Mouse (Mus musculus) midbrain, embryonic 12.5 days (tissue): ENCODE data around the gene Lgr6. TPM values are rescaled to one million over a fixed set of nuclear protein-coding genes. Genes with fewer than 3 reads are reported as not detected.

Experiments used
- ATAC-seq: fragments of 200-750 bp; cut with Nextera tagmentation; 2 replicates; pipeline ENCODE4 v1.8.0; 2017; ENCODE audit warnings: low read depth, moderate TSS enrichment, moderate library complexity; ENCODE audit not compliant: low FRiP score
- H3K27ac ChIP-seq: fragments of 300-500 bp; sonication (generic); replicated peaks from 2 replicates; pipeline ENCODE4 v1.5.1; 2016; ENCODE audit warnings: mild to moderate bottlenecking
- H3K27me3 ChIP-seq: fragments of 300-500 bp; sonication (generic); 2 replicates; pipeline ENCODE4 v1.6.1; 2016; ENCODE audit warnings: mild to moderate bottlenecking
- H3K36me3 ChIP-seq: fragments of 300-500 bp; sonication (generic); 2 replicates; pipeline ENCODE4 v1.6.1; 2016
- H3K4me1 ChIP-seq: fragments of 300-500 bp; sonication (generic); 2 replicates; pipeline ENCODE4 v1.6.1; 2016
- H3K4me2 ChIP-seq: fragments of 300-500 bp; sonication (generic); replicated peaks from 2 replicates; pipeline ENCODE4 v1.6.1; 2016; ENCODE audit warnings: mild to moderate bottlenecking, moderate library complexity
- H3K4me3 ChIP-seq: fragments of 300-500 bp; sonication (generic); 2 replicates; pipeline ENCODE4 v1.5.1; 2016; ENCODE audit warnings: mild to moderate bottlenecking
- H3K9ac ChIP-seq: fragments of 300-500 bp; sonication (generic); replicated peaks from 2 replicates; pipeline ENCODE4 v1.6.1; 2016; ENCODE audit warnings: mild to moderate bottlenecking, moderate library complexity
- H3K9me3 ChIP-seq: fragments of 300-500 bp; sonication (generic); 2 replicates; pipeline ENCODE4 v1.6.1; 2016; ENCODE audit warnings: mild to moderate bottlenecking
- WGBS: fragments of 180-500 bp; shearing (Covaris S2); methylation state at CpG from one replicate; pipeline ENCODE4 v1.1.7; 2016; 5-methylcytosine and 5-hydroxymethylcytosine counted together
- polyA plus RNA-seq: library from polyadenylated mRNA; unstranded; fragments of >200 nt; fragmentation: Nextera tagmentation; extraction: Ambion mirVana; gene quantifications from 2 replicates; pipeline ENCODE4 v1.2.1, GENCODE M21; 2016

Lgr6 gene
- polyA plus RNA-seq, 1 experiment from 2014 or later: 0.66 TPM

GRCm38 (mm10) chr1:135072643-135073042 is 32.4 kb downstream of the Lgr6 start:
- ATAC-seq: no peak
- no peak overlapping the region for H3K9ac ChIP-seq
- H3K4me1 ChIP-seq: no peaks in the 10 kb centered on the region; the same call in 1 of the 2 replicates
- H3K36me3 ChIP-seq: no peaks in the 10 kb centered on the region
- H3K4me3 ChIP-seq: no peak overlapping the region
- no peaks in the 10 kb centered on the region for H3K9me3 ChIP-seq
- no peak overlapping the region for H3K4me2 ChIP-seq
- no peak overlapping the region for H3K27ac ChIP-seq
- WGBS: 63% methylated on average over 5 of the region's 5 CpGs
- 0 out of 2 replicates have a peak, but pooled peaks cover 4% of the 10 kb centered on the region for H3K27me3 ChIP-seq

- Histone ChIP-seq H3K27me3 (no peaks in the 10 kb centered on the region), H3K36me3 (no peaks in the 10 kb centered on the region), H3K4me2 (no peak overlapping the region), H3K4me3 (no peak overlapping the region), H3K27ac (no peak overlapping the region), H3K4me1 (no peaks in the 10 kb centered on the region), H3K9ac (no peak overlapping the region), H3K9me3 (no peaks in the 10 kb centered on the region)
- no peak for ATAC-seq
- 70% methylated on average over 8 of the region's 8 CpGs for WGBS
Observed at GRCm38 (mm10) chr1:135069841-135070240, 35.2 kb downstream of the Lgr6 start.

- Histone ChIP-seq H3K4me1 (no peaks in the 10 kb centered on the region), H3K4me3 (no peak overlapping the region), H3K4me2 (no peak overlapping the region), H3K27ac (no peak overlapping the region), H3K36me3 (no peaks in the 10 kb centered on the region), H3K9ac (no peak overlapping the region), H3K27me3 (no peaks in the 10 kb centered on the region), H3K9me3 (no peaks in the 10 kb centered on the region)
- WGBS: 93% methylated on average over 2 of the region's 2 CpGs
- no peak for ATAC-seq
Observed at GRCm38 (mm10) chr1:135064525-135064924, 40.6 kb downstream of the Lgr6 start.

DNA sequence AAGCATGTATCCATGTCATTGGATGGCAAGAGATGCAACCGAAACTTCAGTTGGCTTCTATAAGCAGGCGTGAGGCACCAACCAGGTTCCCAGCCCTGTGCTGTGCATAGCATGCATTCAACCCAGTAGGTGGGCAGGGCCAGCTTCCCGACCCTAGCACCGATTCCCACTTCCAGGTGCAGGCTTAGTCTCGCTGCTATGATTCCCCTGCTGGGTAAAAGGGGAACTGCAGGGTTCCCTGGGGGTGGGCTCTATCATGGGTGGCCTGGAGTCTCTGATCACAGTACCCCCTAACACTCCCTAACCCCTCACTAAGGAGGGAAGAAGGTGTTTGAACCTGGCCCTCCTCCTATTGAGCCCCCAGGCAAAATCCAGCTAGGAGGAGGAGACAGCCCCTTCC is 42.1 kb downstream of the Lgr6 start:
- no peaks in the 10 kb centered on the region for H3K9me3 ChIP-seq
- H3K27me3 ChIP-seq: no peaks in the 10 kb centered on the region
- H3K4me3 ChIP-seq: no peak overlapping the region
- H3K4me1 ChIP-seq: no peaks in the 10 kb centered on the region
- no peaks in the 10 kb centered on the region for H3K36me3 ChIP-seq
- no peak overlapping the region for H3K9ac ChIP-seq
- 60% methylated on average over 5 of the region's 5 CpGs for WGBS
- H3K4me2 ChIP-seq: no peak overlapping the region
- ATAC-seq: no peak
- no peak overlapping the region for H3K27ac ChIP-seq

DNA sequence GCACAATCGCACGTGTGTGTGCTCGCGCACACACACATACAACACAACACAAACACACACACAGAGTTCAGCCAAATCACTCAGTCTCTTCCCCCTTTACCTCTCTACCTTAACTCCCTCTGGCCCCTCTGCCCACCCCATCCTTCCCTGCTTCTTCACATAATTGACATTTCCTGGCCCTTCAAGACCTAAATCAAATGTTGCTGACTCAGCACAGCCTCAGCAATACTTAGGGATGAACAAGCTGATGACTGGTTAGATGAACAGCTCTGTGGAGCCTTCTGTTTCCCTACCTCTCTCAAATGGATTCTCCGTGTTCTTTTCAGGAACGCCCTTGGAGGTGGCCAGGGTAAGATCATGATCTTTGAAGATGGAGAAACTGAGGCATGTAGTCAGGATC is 43.8 kb downstream of the Lgr6 start:
- no peaks in the 10 kb centered on the region for H3K4me1 ChIP-seq
- H3K4me2 ChIP-seq: no peak overlapping the region
- no peaks in the 10 kb centered on the region for H3K9me3 ChIP-seq
- no peaks in the 10 kb centered on the region for H3K36me3 ChIP-seq
- H3K27ac ChIP-seq: no peak overlapping the region
- no peak overlapping the region for H3K9ac ChIP-seq
- ATAC-seq: no peak
- no peak overlapping the region for H3K4me3 ChIP-seq
- no peaks in the 10 kb centered on the region for H3K27me3 ChIP-seq
- WGBS: 95% methylated on average over 6 of the region's 6 CpGs

DNA sequence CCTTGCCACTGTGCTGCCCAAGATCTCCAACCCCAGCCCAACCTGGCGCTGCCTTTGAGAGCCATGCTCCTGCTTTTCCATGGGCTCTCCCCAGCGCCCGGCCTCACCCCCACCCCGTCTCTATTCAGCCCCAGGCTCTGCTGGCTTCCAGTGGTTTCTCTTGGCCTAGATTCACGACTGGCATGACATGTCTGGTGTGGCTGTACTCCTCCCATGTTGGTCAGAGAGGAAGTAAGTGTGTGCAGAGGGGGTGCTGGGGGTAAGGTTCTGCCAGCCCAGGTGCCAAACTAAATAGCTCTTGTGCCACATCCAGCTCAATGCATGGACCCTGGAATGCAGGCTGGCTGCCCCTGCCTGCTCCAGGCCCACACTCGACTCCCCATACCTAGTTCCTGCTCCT is 44.9 kb downstream of the Lgr6 start:
- Histone ChIP-seq H3K4me2 (no peak overlapping the region), H3K27ac (no peak overlapping the region), H3K9ac (no peak overlapping the region), H3K4me1 (no peaks in the 10 kb centered on the region), H3K27me3 (no peaks in the 10 kb centered on the region), H3K9me3 (no peaks in the 10 kb centered on the region), H3K4me3 (no peak overlapping the region), H3K36me3 (no peaks in the 10 kb centered on the region)
- no peak for ATAC-seq
- WGBS: 78% methylated on average over 6 of the region's 6 CpGs

GRCm38 (mm10) chr1:135056901-135057300 is 48.2 kb downstream of the Lgr6 start:
- no peak for ATAC-seq
- no peak overlapping the region for H3K4me2 ChIP-seq
- 89% methylated on average over 8 of the region's 8 CpGs for WGBS
- no peak overlapping the region for H3K9ac ChIP-seq
- no peaks in the 10 kb centered on the region for H3K9me3 ChIP-seq
- no peaks in the 10 kb centered on the region for H3K4me1 ChIP-seq
- H3K36me3 ChIP-seq: no peaks in the 10 kb centered on the region
- H3K27ac ChIP-seq: no peak overlapping the region
- no peaks in the 10 kb centered on the region for H3K27me3 ChIP-seq
- H3K4me3 ChIP-seq: no peak overlapping the region

DNA sequence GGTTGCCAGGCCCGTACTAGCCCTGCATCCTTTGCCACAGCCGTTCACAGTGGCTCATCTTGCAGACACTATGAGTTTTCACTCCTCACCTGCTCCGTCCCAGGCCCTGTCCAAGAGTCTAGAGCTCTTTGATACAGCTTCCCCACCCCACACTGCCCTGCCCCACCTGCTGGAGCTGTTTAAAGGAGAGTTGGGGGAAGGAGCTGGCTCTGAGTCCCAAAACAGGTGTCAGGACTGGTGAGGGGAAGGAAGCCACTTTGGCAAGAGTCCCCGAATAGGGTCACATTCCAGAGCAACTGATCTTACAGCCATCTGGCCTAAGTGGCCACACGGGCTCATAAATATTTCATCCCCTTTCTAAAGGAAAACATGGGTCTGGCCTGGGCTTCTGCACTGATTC is 51.0 kb downstream of the Lgr6 start:
- 74% methylated on average over 5 of the region's 5 CpGs for WGBS
- Histone ChIP-seq H3K36me3 (no peaks in the 10 kb centered on the region), H3K4me3 (no peak overlapping the region), H3K4me1 (no peaks in the 10 kb centered on the region), H3K9me3 (no peaks in the 10 kb centered on the region), H3K9ac (no peak overlapping the region), H3K4me2 (no peak overlapping the region), H3K27ac (no peak overlapping the region), H3K27me3 (no peaks in the 10 kb centered on the region)
- ATAC-seq: no peak

DNA sequence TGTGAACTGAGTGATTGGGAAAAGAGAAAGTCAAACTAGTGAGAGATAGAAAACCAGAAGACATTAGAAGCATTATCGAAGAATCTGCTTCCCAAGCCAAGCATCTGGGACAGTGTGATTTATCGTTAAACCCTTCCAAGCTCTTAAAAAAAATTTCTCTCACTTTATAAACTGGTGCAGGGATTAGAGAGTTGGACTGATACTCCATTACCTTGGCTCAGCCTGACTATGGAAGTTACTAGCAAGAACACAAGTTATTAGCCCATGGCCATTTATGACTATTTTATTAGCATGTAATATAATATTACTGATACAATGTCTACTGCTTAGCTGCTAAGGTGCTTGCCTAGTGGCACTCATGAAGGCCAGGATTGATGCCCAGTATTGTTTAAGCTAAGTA is 60.6 kb downstream of the Lgr6 start:
- H3K27ac ChIP-seq: no peak overlapping the region
- ATAC-seq: no peak
- 91% methylated on average over 2 of the region's 2 CpGs for WGBS
- H3K4me1 ChIP-seq: no peaks in the 10 kb centered on the region
- no peaks in the 10 kb centered on the region for H3K9me3 ChIP-seq
- no peaks in the 10 kb centered on the region for H3K27me3 ChIP-seq
- no peak overlapping the region for H3K4me2 ChIP-seq
- H3K36me3 ChIP-seq: no peaks in the 10 kb centered on the region
- no peak overlapping the region for H3K9ac ChIP-seq
- H3K4me3 ChIP-seq: no peak overlapping the region

DNA sequence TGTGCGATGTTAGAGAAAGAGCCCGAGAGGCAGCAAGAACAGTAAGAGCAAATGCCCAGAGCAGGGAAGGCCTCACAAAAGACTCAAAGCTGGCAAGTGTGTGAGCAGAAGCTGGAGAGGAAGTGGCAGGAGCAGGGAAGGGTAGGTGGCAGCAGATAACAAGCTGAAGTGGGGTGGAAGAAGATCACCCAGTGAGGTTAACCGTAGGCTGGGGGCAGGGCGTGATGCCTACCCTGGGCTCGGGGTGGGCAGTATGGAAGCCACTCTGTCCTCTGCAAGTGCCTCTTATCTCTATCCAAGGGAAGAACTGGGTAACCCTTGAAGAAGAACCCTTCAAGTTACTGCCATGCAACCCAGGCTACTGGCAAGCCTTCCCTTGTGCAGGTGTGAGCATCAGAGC is 68.8 kb downstream of the Lgr6 start:
- H3K4me1 ChIP-seq: no peaks in the 10 kb centered on the region
- H3K9me3 ChIP-seq: no peaks in the 10 kb centered on the region
- no peak overlapping the region for H3K4me2 ChIP-seq
- H3K27ac ChIP-seq: no peak overlapping the region
- no peak overlapping the region for H3K4me3 ChIP-seq
- no peak overlapping the region for H3K9ac ChIP-seq
- 87% methylated on average over 5 of the region's 5 CpGs for WGBS
- no peaks in the 10 kb centered on the region; the same call in 1 of the 2 replicates for H3K27me3 ChIP-seq
- H3K36me3 ChIP-seq: no peaks in the 10 kb centered on the region
- no peak for ATAC-seq

DNA sequence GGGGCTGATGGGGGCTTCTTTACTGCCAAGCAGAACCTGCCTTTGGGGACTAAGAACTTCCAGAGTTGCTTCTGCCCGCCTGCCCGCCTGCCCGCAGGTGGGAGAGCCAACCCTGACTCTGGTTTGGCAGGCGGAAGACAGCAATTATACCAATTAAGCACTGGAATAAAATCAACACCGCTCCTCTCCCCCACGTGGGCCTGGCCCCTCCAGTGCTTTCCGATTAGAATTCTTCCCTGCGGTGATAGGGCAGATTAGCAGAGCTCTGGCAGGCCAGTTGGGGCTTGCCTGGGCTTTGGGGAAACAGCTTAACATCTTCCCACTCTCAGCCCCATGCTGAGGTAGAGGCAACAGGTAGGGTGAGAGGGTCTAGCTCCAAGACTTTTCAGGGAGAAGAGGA is 72.4 kb downstream of the Lgr6 start:
- 0 out of 2 replicates have a peak, but pooled peaks cover 3% of the 10 kb centered on the region for H3K9me3 ChIP-seq
- H3K36me3 ChIP-seq: no peaks in the 10 kb centered on the region
- H3K9ac ChIP-seq: no peak overlapping the region
- WGBS: 37% methylated on average over 8 of the region's 8 CpGs
- no peak overlapping the region for H3K27ac ChIP-seq
- no peaks in the 10 kb centered on the region; the same call in 1 of the 2 replicates for H3K27me3 ChIP-seq
- no peak overlapping the region for H3K4me3 ChIP-seq
- H3K4me2 ChIP-seq: no peak overlapping the region
- no peak for ATAC-seq
- no peaks in the 10 kb centered on the region for H3K4me1 ChIP-seq

DNA sequence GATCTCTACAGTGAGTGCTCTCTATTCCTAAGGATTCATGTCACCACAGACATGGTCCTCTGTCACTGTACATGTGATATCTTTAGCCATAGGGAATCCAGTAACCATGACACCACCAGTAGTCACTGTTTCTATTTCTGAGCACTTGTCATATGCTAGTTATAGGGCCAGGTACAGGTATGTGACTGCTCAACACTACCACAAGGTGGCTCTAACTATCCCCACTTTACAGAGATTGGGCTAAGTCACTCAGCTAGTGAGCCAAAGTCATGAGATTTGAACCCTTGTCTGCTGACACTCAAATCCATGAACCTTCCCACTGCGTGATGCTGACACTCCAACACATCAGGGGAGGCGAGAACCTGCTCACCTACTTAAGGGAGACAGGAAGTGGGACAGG is 75.0 kb downstream of the Lgr6 start:
- no peak overlapping the region for H3K4me2 ChIP-seq
- no peak for ATAC-seq
- H3K9ac ChIP-seq: no peak overlapping the region
- no peaks in the 10 kb centered on the region for H3K27me3 ChIP-seq
- no peak overlapping the region for H3K4me3 ChIP-seq
- WGBS: 83% methylated on average over 2 of the region's 2 CpGs
- no peak overlapping the region for H3K27ac ChIP-seq
- 0 out of 2 replicates have a peak, but pooled peaks cover 5% of the 10 kb centered on the region for H3K9me3 ChIP-seq
- no peaks in the 10 kb centered on the region for H3K4me1 ChIP-seq
- no peaks in the 10 kb centered on the region for H3K36me3 ChIP-seq

DNA sequence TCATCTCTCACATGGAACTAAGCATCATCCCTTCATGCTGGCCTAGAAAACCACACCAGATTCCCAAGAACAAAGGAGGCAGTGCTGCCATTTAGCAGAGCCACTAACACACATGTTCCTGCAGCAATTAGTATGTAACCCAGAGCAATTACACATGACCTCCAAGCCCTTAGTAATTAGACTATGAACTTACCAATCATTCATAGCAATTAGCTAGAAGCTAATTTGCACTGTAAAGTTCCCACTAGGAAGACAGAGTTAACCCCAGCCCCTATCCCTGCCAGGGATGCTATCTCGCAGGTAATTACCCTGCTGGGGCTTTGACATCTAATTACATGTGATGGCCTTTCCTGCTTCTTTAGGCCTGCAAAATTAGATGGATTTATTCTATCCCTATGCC is 78.8 kb downstream of the Lgr6 start:
- WGBS: 80% methylated on average over 1 of the region's 1 CpGs

More for the DNA sequence above, 78.8 kb downstream of the Lgr6 start:
- H3K4me1 ChIP-seq: peaks cover 2% of the 10 kb centered on the region; the same call in 1 of the 2 replicates
- 0 out of 2 replicates have a peak, but pooled peaks cover 3% of the 10 kb centered on the region for H3K27me3 ChIP-seq
- H3K36me3 ChIP-seq: no peaks in the 10 kb centered on the region
- ATAC-seq: no peak
- no peak overlapping the region for H3K27ac ChIP-seq
- H3K4me3 ChIP-seq: no peak overlapping the region
- H3K4me2 ChIP-seq: no peak overlapping the region
- H3K9ac ChIP-seq: no peak overlapping the region
- H3K9me3 ChIP-seq: 0 out of 2 replicates have a peak, but pooled peaks cover 5% of the 10 kb centered on the region
